Mouse (Mus musculus) thymus, adult 18-20 months (tissue): ENCODE results near the gene Tbc1d2.
"Not testable (repeated sequence)": the region's sequence is repeated elsewhere in the genome, so short reads cannot be mapped to it uniquely, and the experiment has no call there.

Source experiments
- DNase-seq, 2 experiments: peaks; one replicate each; pipeline ENCODE4 v3.0.0; 2022; ENCODE audit warnings: mixed read lengths in 2 of 2

Tbc1d2 gene

DNA sequence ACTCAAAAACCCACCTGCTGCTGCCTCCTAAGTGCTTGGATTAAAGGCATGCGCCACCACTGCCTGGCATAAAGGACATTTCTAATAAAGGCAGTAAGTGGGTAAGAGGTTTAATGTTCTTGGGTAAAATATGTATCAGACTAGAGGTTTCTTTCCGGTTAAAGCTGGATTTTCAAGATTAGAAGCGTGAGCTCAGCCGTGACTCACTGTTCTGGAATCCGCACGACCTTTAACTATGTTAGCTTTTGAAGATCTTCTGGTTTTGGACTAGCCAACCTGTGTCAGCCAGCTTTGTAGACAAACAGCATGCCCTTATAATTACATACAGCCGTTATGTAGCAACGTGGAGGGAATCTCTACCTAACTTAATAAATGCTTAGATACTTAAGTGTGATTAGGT lies 10.1 kb downstream of the Tbc1d2 start:
- DNase-seq, result no peak

DNA sequence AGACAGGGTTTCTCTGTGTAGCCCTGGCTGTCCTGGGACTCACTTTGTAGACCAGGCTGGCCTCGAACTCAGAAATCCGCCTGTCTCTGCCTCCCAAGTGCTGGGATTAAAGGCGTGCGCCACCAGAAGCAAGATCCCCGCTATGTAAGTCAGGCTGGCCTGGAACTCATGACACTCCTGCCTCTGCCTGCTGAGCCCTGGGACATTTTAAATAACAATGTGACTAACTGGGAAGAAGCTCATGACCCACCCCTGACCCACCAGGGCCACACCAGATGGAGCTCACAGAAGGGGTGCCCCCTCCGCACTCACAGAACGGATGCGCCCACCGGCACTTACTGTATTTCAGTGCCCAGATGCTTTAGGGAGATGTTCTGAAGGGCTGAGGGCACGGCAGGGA lies 12.8 kb downstream of the Tbc1d2 start:
- not testable (repeated sequence) for DNase-seq

- DNase-seq, result no peak
Observed at GRCm38 (mm10) chr4:46635702-46636430, 14.1 kb downstream of the Tbc1d2 start.

GRCm38 (mm10) chr4:46634881-46635280 lies 15.1 kb downstream of the Tbc1d2 start:
- DNase-seq, result no peak

DNA sequence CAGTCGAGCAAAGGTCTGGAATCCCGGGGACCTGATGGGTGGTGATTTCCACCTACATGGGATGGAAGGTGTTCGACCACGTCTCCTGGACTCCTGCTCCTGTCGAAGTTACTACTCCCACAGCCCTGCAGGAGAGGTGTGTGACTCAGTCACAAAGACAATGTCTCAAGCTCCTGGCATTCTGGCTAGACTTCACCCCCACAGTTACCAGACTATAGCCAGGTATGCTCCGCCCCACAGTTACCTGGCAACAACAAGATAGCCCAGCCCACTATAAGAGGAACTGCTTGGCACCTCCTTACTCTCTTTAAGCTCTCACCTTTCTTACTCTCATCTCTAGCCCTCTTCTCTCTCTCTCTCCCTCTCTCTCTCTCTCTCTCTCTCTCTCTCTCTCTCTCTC lies 16.4 kb downstream of the Tbc1d2 start:
- not testable (repeated sequence) for DNase-seq

- no peak for DNase-seq
Observed at GRCm38 (mm10) chr4:46632465-46632864, 17.5 kb downstream of the Tbc1d2 start.

- DNase-seq, result no peak
Observed at GRCm38 (mm10) chr4:46630390-46630789, 19.6 kb downstream of the Tbc1d2 start.

DNA sequence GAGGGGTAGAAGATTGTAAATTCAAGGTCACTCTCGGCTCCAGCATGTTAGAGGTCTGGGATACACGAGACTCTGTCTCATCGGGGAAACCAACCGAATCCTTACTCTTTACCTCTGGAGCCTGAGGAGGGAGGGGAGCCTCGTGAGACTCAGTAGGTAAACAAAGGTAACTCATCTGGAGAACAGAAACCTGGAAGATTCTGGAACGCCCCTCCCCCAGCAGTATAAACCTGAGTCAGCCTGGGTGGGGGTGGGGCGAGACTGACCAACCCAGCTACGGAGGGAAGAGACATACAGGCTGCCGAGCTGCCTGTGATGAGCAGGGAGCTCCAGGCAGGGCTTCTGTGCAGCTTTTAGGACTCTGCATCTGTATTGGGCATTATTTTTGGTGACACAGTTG lies 21.1 kb downstream of the Tbc1d2 start:
- DNase-seq, result no peak

DNA sequence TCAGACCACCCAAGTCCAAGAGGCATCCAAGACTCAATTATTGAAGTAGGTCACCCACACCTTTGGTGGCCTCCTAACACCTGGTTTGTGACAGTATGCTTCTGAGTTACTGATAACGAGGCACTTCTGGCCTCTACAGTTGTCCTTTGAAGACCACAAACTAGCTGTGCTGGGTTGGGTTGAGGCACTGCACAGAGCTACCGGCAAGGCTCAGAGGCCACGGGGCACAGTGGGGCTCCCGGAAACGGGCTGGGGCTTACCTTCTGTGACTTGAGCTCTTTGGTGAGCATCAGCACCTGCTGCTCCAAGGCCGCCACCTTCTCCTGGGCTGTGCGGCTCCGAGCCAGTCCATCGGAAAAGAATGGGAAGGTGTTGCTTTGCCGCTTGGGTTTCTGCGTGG lies 21.9 kb downstream of the Tbc1d2 start:
- no peak for DNase-seq

DNA sequence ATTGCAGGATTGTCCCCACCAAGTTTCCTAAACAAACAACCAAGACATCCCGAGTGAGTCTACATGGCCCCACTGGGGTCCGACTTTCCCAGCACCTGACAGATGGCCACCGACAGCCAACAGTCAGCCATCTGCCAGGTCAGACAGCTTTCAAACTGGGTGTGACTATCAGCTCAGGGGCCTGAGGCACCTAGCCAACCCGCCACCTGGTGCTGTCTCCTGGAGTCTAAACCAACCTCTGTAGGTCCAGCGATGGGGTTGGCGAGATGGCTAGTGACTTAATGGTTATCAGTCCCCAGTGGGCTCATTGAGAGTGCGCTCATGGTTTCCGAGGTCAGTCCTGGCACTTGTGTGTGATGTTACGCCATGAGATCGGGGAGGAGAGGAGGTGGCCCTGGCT lies 24.9 kb downstream of the Tbc1d2 start:
- DNase-seq, result no peak

- no peak for DNase-seq
Observed at GRCm38 (mm10) chr4:46623007-46623406, 27.0 kb downstream of the Tbc1d2 start.

DNA sequence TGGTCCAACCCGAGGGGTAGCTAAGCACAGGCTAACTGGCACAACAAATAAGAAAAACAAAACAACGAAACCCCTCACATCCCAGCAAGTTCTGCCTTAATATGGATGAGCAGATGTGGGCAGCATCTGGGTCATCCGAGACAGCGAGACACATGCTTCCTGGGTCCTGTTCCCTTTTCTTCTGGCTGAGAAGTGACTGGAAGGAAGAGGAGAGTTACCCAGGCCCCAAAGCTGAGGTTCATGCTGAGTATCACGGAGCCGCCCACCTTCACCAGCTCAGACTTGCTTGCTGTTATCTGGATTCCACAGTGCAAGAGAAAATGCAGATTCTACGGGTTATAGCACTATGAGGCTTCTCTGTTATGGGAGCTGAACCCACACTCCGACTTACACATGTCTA lies 29.1 kb downstream of the Tbc1d2 start:
- no peak for DNase-seq

- DNase-seq, result no peak
Observed at GRCm38 (mm10) chr4:46620330-46620729, 29.7 kb downstream of the Tbc1d2 start.

DNA sequence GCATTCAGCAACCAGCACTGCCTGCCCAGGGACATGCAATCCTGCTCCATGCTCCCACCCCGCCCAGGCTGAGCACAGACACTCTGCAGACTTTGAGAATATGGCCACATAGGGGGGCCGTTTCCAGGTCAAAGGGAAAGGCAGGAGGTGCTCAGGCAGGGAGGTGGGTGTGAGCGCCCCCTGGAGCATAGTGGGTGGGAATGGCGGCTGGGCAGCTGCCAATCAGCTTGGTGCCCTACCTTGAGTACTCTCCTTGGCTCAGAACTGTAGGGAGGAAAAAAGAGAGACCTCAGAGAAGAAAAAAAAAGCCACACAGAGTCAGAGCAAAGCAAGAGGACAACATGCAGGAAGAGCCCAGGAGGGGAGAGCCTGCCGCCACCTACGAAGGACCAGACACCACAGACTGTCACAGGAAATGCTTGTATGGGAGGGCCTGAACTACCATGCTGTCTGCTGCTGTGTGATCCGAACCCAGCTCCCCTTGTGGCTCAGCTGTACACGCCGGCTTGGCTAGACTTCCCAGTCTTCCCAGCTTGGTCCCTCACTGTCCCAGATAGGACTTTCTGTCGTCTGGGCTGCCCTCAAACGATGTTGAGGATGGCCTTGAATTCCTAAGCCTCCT lies 31.7 kb downstream of the Tbc1d2 start:
- DNase-seq, result no peak

DNA sequence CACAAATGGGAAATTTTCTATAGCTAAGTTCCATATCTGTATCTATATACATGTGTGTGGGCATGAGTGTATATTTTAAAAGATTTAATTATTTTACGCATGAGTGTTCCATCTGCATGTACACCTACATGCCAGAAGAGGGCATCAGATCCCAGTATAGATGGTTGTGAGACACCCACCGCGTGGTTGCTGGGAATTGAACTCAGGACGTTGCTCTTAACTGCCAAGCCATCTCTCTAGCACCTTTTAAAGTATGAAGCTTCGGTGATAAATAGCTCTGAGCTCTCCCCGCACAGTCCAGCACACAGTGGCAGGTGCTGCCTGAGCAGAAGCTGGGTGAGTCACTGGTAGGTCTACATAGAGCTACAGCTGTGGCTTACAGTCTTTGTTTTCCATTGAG lies 32.6 kb downstream of the Tbc1d2 start:
- DNase-seq, result no peak

DNA sequence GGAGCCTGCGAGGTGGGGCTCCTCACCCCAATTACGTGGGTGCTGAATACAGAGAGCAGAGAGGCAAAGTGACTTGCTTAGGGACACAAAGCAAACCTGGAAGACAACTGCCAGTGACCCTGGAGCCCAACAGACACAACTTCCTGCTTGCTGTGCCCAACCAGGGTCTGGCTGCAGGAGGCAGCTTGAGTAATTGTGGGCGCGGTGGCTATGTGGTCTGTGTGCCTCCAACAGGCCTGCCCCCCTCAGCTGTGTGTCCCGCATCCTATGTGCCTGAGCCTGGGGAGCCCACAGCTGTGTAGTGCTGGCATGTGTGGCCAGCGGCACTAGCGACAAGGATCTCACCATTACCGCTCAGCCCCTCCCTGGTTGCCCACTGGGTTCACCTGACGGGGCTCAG lies 35.4 kb downstream of the Tbc1d2 start:
- DNase-seq, result no peak

DNA sequence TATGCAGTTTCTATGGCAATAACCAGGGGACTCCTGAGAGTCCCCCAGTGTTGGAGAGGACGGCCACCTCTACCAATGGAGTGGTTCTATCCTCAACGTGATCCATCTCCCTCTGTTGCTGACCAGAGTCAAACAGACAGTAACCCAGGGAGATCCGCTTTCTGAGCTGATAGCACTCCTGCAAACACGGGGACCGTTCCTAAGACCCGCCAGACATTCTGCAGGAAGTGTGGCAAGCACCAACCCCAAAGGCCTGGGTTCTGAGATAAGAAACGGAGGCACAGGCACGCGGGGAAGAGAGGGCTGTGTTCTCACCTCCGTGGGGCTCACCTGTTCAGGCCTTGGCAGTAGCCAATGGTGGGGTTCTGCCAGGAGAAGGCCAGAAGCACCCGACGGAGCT lies 36.4 kb downstream of the Tbc1d2 start:
- DNase-seq, result no peak

GRCm38 (mm10) chr4:46611181-46611580 lies 38.8 kb downstream of the Tbc1d2 start:
- peak; percentile 46 for DNase-seq

DNA sequence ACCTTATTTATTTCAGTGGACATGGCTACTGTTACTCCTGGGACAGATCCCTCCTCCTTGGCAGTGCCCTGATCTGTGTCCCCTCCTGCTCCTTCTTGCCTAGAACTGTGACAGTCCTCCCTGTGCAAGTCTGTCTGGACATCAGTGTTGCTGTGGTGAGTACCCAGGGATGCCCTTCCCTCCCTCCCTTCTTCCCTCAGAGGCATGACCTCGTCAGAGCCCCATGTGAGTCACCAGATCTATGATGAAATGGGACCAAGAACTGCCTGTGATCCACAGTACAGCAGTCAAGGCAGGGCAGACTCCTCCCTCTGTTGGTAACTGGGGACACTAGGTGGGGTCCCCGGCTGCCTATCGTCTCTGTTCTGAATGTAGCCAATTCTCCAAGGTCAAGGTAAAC lies 42.4 kb downstream of the Tbc1d2 start:
- no peak for DNase-seq

DNA sequence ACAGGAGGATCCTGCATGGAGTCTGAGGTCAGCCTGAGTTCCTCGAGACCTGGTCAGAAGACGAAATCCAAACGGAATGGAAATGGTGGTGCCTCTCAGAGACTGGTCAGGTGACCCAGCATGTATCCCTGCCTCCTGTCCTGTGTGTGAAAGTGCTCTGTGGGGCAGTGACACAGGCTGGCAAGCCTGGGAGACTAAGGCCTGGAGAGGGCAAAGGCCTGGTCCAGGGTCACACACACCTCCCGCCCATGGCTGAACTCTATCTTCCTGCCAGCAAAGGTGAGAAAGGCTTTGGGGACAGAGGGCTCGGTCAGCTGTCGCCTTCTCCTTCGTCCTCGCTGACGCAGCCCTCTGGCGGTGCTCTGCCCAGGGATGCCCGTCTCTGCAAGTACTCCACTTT lies 44.6 kb downstream of the Tbc1d2 start:
- DNase-seq, result no peak

- no peak for DNase-seq
Observed at GRCm38 (mm10) chr4:46602704-46603103, 47.3 kb downstream of the Tbc1d2 start.

DNA sequence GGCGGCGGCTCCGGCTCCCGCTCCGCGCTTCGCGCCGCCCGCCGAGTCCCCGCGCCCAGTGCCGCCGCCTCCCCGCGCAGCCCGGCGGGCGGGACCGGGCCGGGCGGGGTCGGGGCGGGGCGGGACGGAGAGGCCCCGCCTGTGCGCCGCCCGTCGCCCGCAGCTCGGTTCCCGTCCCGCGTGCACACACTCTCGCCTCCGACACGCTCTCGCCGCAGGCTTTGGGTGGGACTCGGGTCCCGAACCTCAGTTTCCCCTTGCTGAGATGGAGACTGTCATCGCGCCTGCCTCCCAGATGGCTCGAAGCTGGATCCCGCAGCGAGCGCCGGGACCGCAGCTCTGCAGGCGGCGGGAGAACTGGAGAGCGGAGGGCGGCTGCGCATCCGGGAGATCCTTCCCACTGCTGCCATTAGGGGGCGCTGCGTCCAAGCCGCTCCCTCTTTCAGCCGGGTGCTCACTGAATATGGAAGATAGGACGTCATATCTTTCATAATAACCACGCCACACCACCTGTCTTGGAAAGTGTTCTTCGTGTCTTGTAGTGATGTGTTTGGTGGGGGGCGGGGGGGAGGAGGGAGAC lies 48.1 kb downstream of the Tbc1d2 start, which contains the start of gene Coro2a:
Coro2a (minus strand) TSS at position 359 of the 580 bp plus-strand sequence.
- peak; percentile 52 to 61 for DNase-seq

- DNase-seq, result no peak
Observed at GRCm38 (mm10) chr4:46601258-46601843, 48.7 kb downstream of the Tbc1d2 start.
